7 mouse cellular contexts compared by ENCODE assay signal in the genomic region with DNA sequence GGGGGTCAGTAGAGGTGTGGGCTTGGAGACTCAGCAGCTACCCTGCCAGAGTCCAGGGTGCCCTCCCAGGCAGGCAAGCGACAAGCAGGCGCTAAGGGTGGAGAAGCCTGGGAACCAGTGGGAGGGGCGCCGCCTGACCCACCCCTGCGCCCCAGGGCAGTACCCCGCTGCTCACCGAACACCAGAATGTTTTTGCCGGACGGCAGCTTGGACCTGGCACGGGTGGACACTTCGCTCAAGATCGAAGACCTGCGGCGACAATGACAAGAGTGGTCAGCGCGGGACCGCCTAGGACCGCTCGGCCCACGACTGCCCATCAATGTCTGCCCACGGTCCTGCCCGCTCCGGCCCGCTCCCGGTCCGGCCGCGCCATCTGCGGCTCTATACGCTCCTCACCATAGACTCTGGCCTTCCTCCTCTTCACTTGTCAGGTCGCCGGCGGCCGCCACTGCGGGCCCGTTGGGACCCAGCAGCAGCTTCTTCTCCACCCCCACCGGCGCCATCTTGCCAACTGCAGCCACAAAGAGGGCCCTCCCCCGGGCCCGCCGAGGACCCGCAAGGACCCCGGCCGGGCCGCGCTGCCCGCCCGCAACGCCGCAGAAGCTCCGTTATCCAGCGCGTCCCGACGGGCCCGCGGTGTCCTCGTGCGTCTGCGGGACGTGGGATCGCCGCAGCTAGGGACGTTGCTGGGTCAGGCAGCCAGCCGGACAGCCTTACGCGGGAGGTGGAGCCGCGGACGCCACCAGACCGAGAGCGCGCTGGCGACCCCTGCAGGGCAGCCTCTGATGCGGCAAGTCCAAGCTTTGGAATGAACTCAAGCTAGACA. TPM values are rescaled to one million over a fixed set of nuclear protein-coding genes. Genes with fewer than 3 reads are reported as not detected.
DNase-seq lines count a peak whose midpoint lies in the region; ATAC-seq lines count a peak whose summit lies in the region.

A gene (minus strand): TSS at position 749 of the 826 bp plus-strand sequence.

- peak within 1 kb of the TSS; percentile 70 for H3K4me2 ChIP-seq in intestine, embryonic 15.5 days (replicated peaks)
- H3K4me2 ChIP-seq in midbrain, embryonic 11.5 days, result peak within 1 kb of the TSS; percentile 92

- H3K27me3 ChIP-seq in intestine, embryonic 15.5 days (replicated peaks), result no peaks in the 10 kb centered on the region
- H3K27me3 ChIP-seq in midbrain, embryonic 11.5 days (ENCODE audit: control insufficient read depth, insufficient read depth, low read length), result no peaks in the 10 kb centered on the region

- intact Hi-C loops in gastrocnemius, postnatal 36 days (cut with DNase I), result loop anchor here (2.0 to 5.0 kb wide), 2 partner anchors 98 to 130 kb away; no protein-coding TSS in a partner anchor
- intact Hi-C loops in left cerebral cortex, postnatal 36 days (cut with DNase I), result loop anchor here (2.0 to 10.0 kb wide), 3 partner anchors 45 to 98 kb away; a partner anchor contains a TSS

- peak within 1 kb of the TSS; percentile 96 for H3K4me3 ChIP-seq in intestine, embryonic 15.5 days (replicated peaks)
- H3K4me3 ChIP-seq in midbrain, embryonic 11.5 days (ENCODE audit: low read depth, low read length), result peak within 1 kb of the TSS; percentile 95

- H3K27ac ChIP-seq in intestine, embryonic 15.5 days, result peak within 1 kb of the TSS; percentile 85
- H3K27ac ChIP-seq in midbrain, embryonic 11.5 days (ENCODE audit: low read depth, low read length), result peak within 1 kb of the TSS; percentile 68

- H3K9ac ChIP-seq in intestine, embryonic 15.5 days, result peak within 1 kb of the TSS; percentile 88
- peak within 1 kb of the TSS; percentile 98 for H3K9ac ChIP-seq in midbrain, embryonic 11.5 days (ENCODE audit: low read length)

- peaks cover 10% of the 10 kb centered on the region; the same call in 1 of the 2 replicates for H3K36me3 ChIP-seq in intestine, embryonic 15.5 days
- H3K36me3 ChIP-seq in midbrain, embryonic 11.5 days (ENCODE audit: control insufficient read depth, insufficient read depth, low read length), result peaks cover 5% of the 10 kb centered on the region; the same call in 1 of the 2 replicates

- ATAC-seq in intestine, embryonic 15.5 days, result peak; percentile 91
- peak; percentile 91 for ATAC-seq in midbrain, embryonic 11.5 days (ENCODE audit: low FRiP score)

- peak; percentile 95 to 97 for DNase-seq in adrenal gland, adult 18-20 months (ENCODE audit: low spot score in 2 of 2)
- peak; percentile 93 for DNase-seq in embryo, embryonic 11 days
- peak; percentile 90 to 92 for DNase-seq in gastrocnemius, postnatal 36 days
- DNase-seq in left cerebral cortex, postnatal 36 days (ENCODE audit: low spot score in 2 of 2), result peak; percentile 91 to 94
- peak; percentile 99 for DNase-seq in midbrain, embryonic 11.5 days (ENCODE audit: low spot score, missing footprints)
- peak; percentile 79 for DNase-seq in skeletal muscle tissue, adult 2 months (ENCODE audit: low read depth, low spot score)

- H3K4me1 ChIP-seq in intestine, embryonic 15.5 days (replicated peaks), result peaks cover 11% of the 10 kb centered on the region
- peaks cover 12% of the 10 kb centered on the region for H3K4me1 ChIP-seq in midbrain, embryonic 11.5 days (ENCODE audit: control insufficient read depth, insufficient read depth, low read length)

- WGBS in intestine, embryonic 15.5 days, result under 1% methylated on average over 74 of the region's 75 CpGs
- under 1% methylated on average over 75 of the region's 75 CpGs for WGBS in midbrain, embryonic 11.5 days

- H3K9me3 ChIP-seq in intestine, embryonic 15.5 days, result no peaks in the 10 kb centered on the region
- H3K9me3 ChIP-seq in midbrain, embryonic 11.5 days (ENCODE audit: control insufficient read depth, low read length), result no peaks in the 10 kb centered on the region

RNA-seq across cellular contexts. Expression of the gene that starts here (rescaled TPM):
- total RNA-seq in adrenal gland, adult 18-20 months (2021), result 100 to 1,000 TPM; 113 to 159 TPM
- 100 to 1,000 TPM in 1 of 2 experiments, 10 to 100 TPM in 1; 82.6 to 121 TPM for total RNA-seq in gastrocnemius, postnatal 36 days (2021)
- polyA plus RNA-seq in intestine, embryonic 15.5 days (2015; fragmentation: Nextera tagmentation; extraction: Ambion mirVana), result 46.0 and 46.1 TPM in 2 replicates
- 100 to 1,000 TPM; 276 to 310 TPM for total RNA-seq in left cerebral cortex, postnatal 36 days (2021)
- polyA plus RNA-seq in midbrain, embryonic 11.5 days (2014; fragmentation: Nextera tagmentation; extraction: Ambion mirVana), result 87.6 and 98.2 TPM in 2 replicates

Comparison
In these comparisons a context has a peak if more than half of its experiments do, and no peak if none do; other contexts are left out.
1. Peak in every context shown above with its lines: DNase-seq, ATAC-seq, H3K4me3 ChIP-seq and H3K27ac ChIP-seq.